Mouse (Mus musculus) forebrain, postnatal 0 days (tissue): ENCODE measurements around the gene Art5. TPM values are rescaled to one million over a fixed set of nuclear protein-coding genes. Genes with fewer than 3 reads are reported as not detected.
"Not testable (repeated sequence)": the region's sequence is repeated elsewhere in the genome, so short reads cannot be mapped to it uniquely, and the experiment has no call there.

ENCODE experiments used
- ATAC-seq: fragments of 200-750 bp; cut with Nextera tagmentation; 2 replicates; pipeline ENCODE4 v1.8.0; 2017; ENCODE audit warnings: mild to moderate bottlenecking, moderate library complexity
- DNase-seq: peaks from one replicate; pipeline ENCODE4 v3.0.0-alpha.2; 2015
- H3K27ac ChIP-seq: fragments of 300-500 bp; sonication (generic); 2 replicates; pipeline ENCODE4 v1.5.1; 2014; ENCODE audit warnings: low read depth, mild to moderate bottlenecking, antibody characterized with exemption, low read length, moderate library complexity, mixed read lengths
- H3K27me3 ChIP-seq: fragments of 300-500 bp; sonication (generic); 2 replicates; pipeline ENCODE4 v1.6.1; 2014; ENCODE audit warnings: mild to moderate bottlenecking, low read length, mixed read lengths; ENCODE audit not compliant: insufficient read depth
- H3K36me3 ChIP-seq: fragments of 300-500 bp; sonication (generic); 2 replicates; pipeline ENCODE4 v1.6.1; 2014; ENCODE audit warnings: mild to moderate bottlenecking, moderate library complexity; ENCODE audit not compliant: insufficient read depth
- H3K4me1 ChIP-seq: fragments of 300-500 bp; sonication (generic); 2 replicates; pipeline ENCODE4 v1.6.1; 2014; ENCODE audit warnings: antibody characterized with exemption; ENCODE audit not compliant: insufficient read depth
- H3K4me2 ChIP-seq: fragments of 300-500 bp; sonication (generic); 2 replicates; pipeline ENCODE4 v1.6.1; 2014; ENCODE audit warnings: low read depth, mild to moderate bottlenecking, moderate library complexity
- H3K4me3 ChIP-seq: fragments of 300-500 bp; sonication (generic); 2 replicates; pipeline ENCODE4 v1.5.1; 2014; ENCODE audit warnings: low read depth, low read length, mixed read lengths
- H3K9ac ChIP-seq: fragments of 300-500 bp; sonication (generic); 2 replicates; pipeline ENCODE4 v1.6.1; 2014; ENCODE audit warnings: mild to moderate bottlenecking
- H3K9me3 ChIP-seq: fragments of 300-500 bp; sonication (generic); 2 replicates; pipeline ENCODE4 v1.6.1; 2016; ENCODE audit warnings: low read length
- CTCF ChIP-seq: sonication (generic); IDR thresholded peaks from 2 replicates; pipeline ENCODE4 v1.5.1; 2016; ENCODE audit warnings: antibody characterized with exemption, control low read depth, low read depth
- WGBS: fragments of 180-500 bp; shearing (Covaris S2); extraction: QIAGEN DNeasy Blood & Tissue Kit; methylation state at CpG from one replicate; pipeline ENCODE4 v1.1.7; 2014; 5-methylcytosine and 5-hydroxymethylcytosine counted together
- polyA plus RNA-seq: library from polyadenylated mRNA; unstranded; fragments of >200 nt; fragmentation: Nextera tagmentation; extraction: Ambion mirVana; gene quantifications from 2 replicates; pipeline ENCODE4 v1.2.1, GENCODE M21; 2015
- total RNA-seq: library from RNA; depleted of rRNA; stranded (reverse); fragments of >200 nt; gene quantifications from 2 replicates; pipeline ENCODE4 v1.2.3, GENCODE M21; 2014; rRNA removed

Gene Art5
- total and polyA plus RNA-seq, 2 experiments from 2014 or later = 0.22 to 0.29 TPM

GRCm38 (mm10) chr7:102065046-102065891 lies 44.0 kb downstream of the Art5 start, which contains the start of the genes Rnf121, Xndc1 and Xntrpc:
Rnf121 (minus strand) TSS chr7:102065469.
Xndc1 (plus strand) TSS chr7:102065511.
Xntrpc (plus strand) TSS chr7:102065713.
- no peak for TF ChIP-seq CTCF
- peak within 1 kb of the TSS; percentile 83 for H3K4me3 ChIP-seq
- H3K27me3 ChIP-seq = no peaks in the 10 kb centered on the region
- H3K36me3 ChIP-seq = no peaks in the 10 kb centered on the region
- ATAC-seq (peak; percentile 99), DNase-seq (peak; percentile 96)
- no peaks in the 10 kb centered on the region for H3K9me3 ChIP-seq
- peak within 1 kb of the TSS; percentile 77 for H3K9ac ChIP-seq
- under 1% methylated on average over 56 of the region's 56 CpGs for WGBS
- peaks cover 7% of the 10 kb centered on the region; the same call in 1 of the 2 replicates for H3K4me1 ChIP-seq
- peak within 1 kb of the TSS; percentile 73 for H3K4me2 ChIP-seq
- peak within 1 kb of the TSS; percentile 88 for H3K27ac ChIP-seq

GRCm38 (mm10) chr7:102064655-102065045 lies 44.6 kb downstream of the Art5 start:
- H3K27me3 ChIP-seq = no peaks in the 10 kb centered on the region
- no peaks in the 10 kb centered on the region for H3K36me3 ChIP-seq
- peaks cover 7% of the 10 kb centered on the region; the same call in 1 of the 2 replicates for H3K4me1 ChIP-seq
- 3% methylated on average over 9 of the region's 9 CpGs for WGBS
- DNase-seq (no peak), ATAC-seq (peak; percentile 30)
- H3K9me3 ChIP-seq = no peaks in the 10 kb centered on the region
- H3K4me3 ChIP-seq = peak overlapping the region; percentile 83
- H3K4me2 ChIP-seq = peak overlapping the region; percentile 73
- no peak for TF ChIP-seq CTCF
- peak overlapping the region; percentile 77 for H3K9ac ChIP-seq
- H3K27ac ChIP-seq = peak overlapping the region; percentile 88

GRCm38 (mm10) chr7:102063891-102064290 lies 45.4 kb downstream of the Art5 start:
- Histone ChIP-seq H3K27ac (no peak overlapping the region), H3K9me3 (no peaks in the 10 kb centered on the region), H3K27me3 (no peaks in the 10 kb centered on the region), H3K36me3 (0 out of 2 replicates have a peak, but pooled peaks cover 3% of the 10 kb centered on the region), H3K4me3 (peak overlapping the region; percentile 83), H3K9ac (no peak overlapping the region), H3K4me1 (peaks cover 7% of the 10 kb centered on the region; the same call in 1 of the 2 replicates), H3K4me2 (peak overlapping the region; percentile 73)
- WGBS = 93% methylated on average over 9 of the region's 9 CpGs
- DNase-seq = no peak
- no peak for TF ChIP-seq CTCF
- ATAC-seq = no peak

- no peak overlapping the region for H3K4me3 ChIP-seq
- DNase-seq = no peak
- no peaks in the 10 kb centered on the region for H3K9me3 ChIP-seq
- H3K4me2 ChIP-seq = no peak overlapping the region
- 89% methylated on average over 1 of the region's 1 CpGs for WGBS
- TF ChIP-seq CTCF = no peak
- ATAC-seq = no peak
- no peak overlapping the region; the same call in 1 of the 2 replicates for H3K9ac ChIP-seq
- 0 out of 2 replicates have a peak, but pooled peaks cover 4% of the 10 kb centered on the region for H3K36me3 ChIP-seq
- H3K27me3 ChIP-seq = no peaks in the 10 kb centered on the region
- no peak overlapping the region for H3K27ac ChIP-seq
- H3K4me1 ChIP-seq = peaks cover 7% of the 10 kb centered on the region; the same call in 1 of the 2 replicates
Observed at GRCm38 (mm10) chr7:102062203-102062602, 47.1 kb downstream of the Art5 start.

GRCm38 (mm10) chr7:102061353-102061752 lies 47.9 kb downstream of the Art5 start:
- H3K4me3 ChIP-seq = no peak overlapping the region
- ATAC-seq (no peak), DNase-seq (no peak)
- WGBS = 92% methylated on average over 3 of the region's 3 CpGs
- H3K27ac ChIP-seq = no peak overlapping the region
- H3K27me3 ChIP-seq = no peaks in the 10 kb centered on the region
- no peak overlapping the region for H3K9ac ChIP-seq
- H3K4me1 ChIP-seq = peaks cover 7% of the 10 kb centered on the region; the same call in 1 of the 2 replicates
- no peak overlapping the region for H3K4me2 ChIP-seq
- H3K9me3 ChIP-seq = no peaks in the 10 kb centered on the region
- H3K36me3 ChIP-seq = 0 out of 2 replicates have a peak, but pooled peaks cover 4% of the 10 kb centered on the region
- no peak for TF ChIP-seq CTCF

- H3K4me3 ChIP-seq, ATAC-seq, DNase-seq, H3K9ac ChIP-seq, H3K9me3 ChIP-seq, H3K27ac ChIP-seq, H3K27me3 ChIP-seq, H3K4me1 ChIP-seq, H3K4me2 ChIP-seq, H3K36me3 ChIP-seq: not testable (repeated sequence)
- peak; percentile 44 for TF ChIP-seq CTCF
Observed at GRCm38 (mm10) chr7:102048524-102048923, 60.8 kb downstream of the Art5 start.

Other genes with a start within 250 kb of the Art5 start
- 47.0 and 64.2 TPM in 2 replicates for gene Anapc15, start 245.8 kb downstream of the Art5 start, total RNA-seq
- gene Anapc15, start 245.8 kb downstream of the Art5 start, polyA plus RNA-seq = 68.8 and 73.3 TPM in 2 replicates
- gene Folr1, start 238.7 kb downstream of the Art5 start, total RNA-seq = 7.0 and 10.5 TPM in 2 replicates
- 38.5 and 49.6 TPM in 2 replicates for gene Folr1, start 238.7 kb downstream of the Art5 start, polyA plus RNA-seq
- gene Lamtor1, start 203.6 kb downstream of the Art5 start, total RNA-seq = 96.3 and 105 TPM in 2 replicates
- 176 and 205 TPM in 2 replicates for gene Lamtor1, start 203.6 kb downstream of the Art5 start, polyA plus RNA-seq
- not detected in 2 replicates for gene Tomt, start 203.1 kb downstream of the Art5 start, total RNA-seq
- 0.27 and 0.34 TPM in 2 replicates for gene Tomt, start 203.1 kb downstream of the Art5 start, polyA plus RNA-seq
- gene Lrrc51, start 175.6 kb downstream of the Art5 start, total RNA-seq = 4.8 and 5.4 TPM in 2 replicates
- gene Lrrc51, start 175.6 kb downstream of the Art5 start, polyA plus RNA-seq = 9.1 and 10.6 TPM in 2 replicates
- gene Numa1, start 175.4 kb downstream of the Art5 start, total RNA-seq = 58.3 and 74.2 TPM in 2 replicates
- 18.1 and 24.3 TPM in 2 replicates for gene Numa1, start 175.4 kb downstream of the Art5 start, polyA plus RNA-seq
- gene Il18bp, start 90.8 kb downstream of the Art5 start, total RNA-seq = 9.5 and 11.2 TPM in 2 replicates
- 1.7 and 2.8 TPM in 2 replicates for gene Il18bp, start 90.8 kb downstream of the Art5 start, polyA plus RNA-seq
- gene Rnf121, start 44.0 kb downstream of the Art5 start, total RNA-seq = 28.8 and 34.2 TPM in 2 replicates
- gene Rnf121, start 44.0 kb downstream of the Art5 start, polyA plus RNA-seq = 19.9 and 23.4 TPM in 2 replicates
- gene Xndc1, start 44.0 kb downstream of the Art5 start, total RNA-seq = 23.4 and 32.7 TPM in 2 replicates
- gene Xndc1, start 44.0 kb downstream of the Art5 start, polyA plus RNA-seq = 11.9 and 14.6 TPM in 2 replicates
- gene Xntrpc, start 43.8 kb downstream of the Art5 start, total RNA-seq = 1.3 and 2.5 TPM in 2 replicates
- gene Xntrpc, start 43.8 kb downstream of the Art5 start, polyA plus RNA-seq = 0.42 and 0.58 TPM in 2 replicates
- gene Trpc2, start 26.4 kb downstream of the Art5 start, total RNA-seq = 0.23 and 1.1 TPM in 2 replicates
- not detected in 2 replicates for gene Trpc2, start 26.4 kb downstream of the Art5 start, polyA plus RNA-seq
- gene Art1, start 7.7 kb downstream of the Art5 start, total RNA-seq = 0.15 TPM in 1 of 2 replicates, not detected in the other
- 0.15 and 0.39 TPM in 2 replicates for gene Art1, start 7.7 kb downstream of the Art5 start, polyA plus RNA-seq
- gene Chrna10, start 7.3 kb upstream of the Art5 start, total RNA-seq = 0.23 and 0.62 TPM in 2 replicates
- gene Chrna10, start 7.3 kb upstream of the Art5 start, polyA plus RNA-seq = 0.16 TPM in 1 of 2 replicates, not detected in the other
- gene Nup98, start 100.7 kb upstream of the Art5 start, total RNA-seq = 30.7 and 40.9 TPM in 2 replicates
- gene Nup98, start 100.7 kb upstream of the Art5 start, polyA plus RNA-seq = 6.2 and 9.5 TPM in 2 replicates
- 35.9 and 38.2 TPM in 2 replicates for gene Pgap2, start 100.7 kb upstream of the Art5 start, total RNA-seq
- 41.8 and 50.8 TPM in 2 replicates for gene Pgap2, start 100.7 kb upstream of the Art5 start, polyA plus RNA-seq
- gene Rhog, start 146.6 kb upstream of the Art5 start, total RNA-seq = 5.7 and 7.0 TPM in 2 replicates
- gene Rhog, start 146.6 kb upstream of the Art5 start, polyA plus RNA-seq = 14.4 and 15.5 TPM in 2 replicates
- gene Stim1, start 158.3 kb upstream of the Art5 start, total RNA-seq = 21.2 and 30.5 TPM in 2 replicates
- gene Stim1, start 158.3 kb upstream of the Art5 start, polyA plus RNA-seq = 12.1 and 15.5 TPM in 2 replicates